Mouse (Mus musculus) hindbrain, embryonic 13.5 days (tissue): Measurements from ENCODE around the gene Olfr1261. TPM values are rescaled to one million over a fixed set of nuclear protein-coding genes. Genes with fewer than 3 reads are reported as not detected.

Experiments used
- ATAC-seq: fragments of 200-750 bp; cut with Nextera tagmentation; 2 replicates; pipeline ENCODE4 v1.8.0; 2017; ENCODE audit warnings: moderate TSS enrichment; ENCODE audit not compliant: low FRiP score
- H3K27ac ChIP-seq: fragments of 300-500 bp; sonication (generic); 2 replicates; pipeline ENCODE4 v1.5.1; 2015; ENCODE audit warnings: inconsistent platforms, mild to moderate bottlenecking, moderate library complexity
- H3K27me3 ChIP-seq: fragments of 300-500 bp; sonication (generic); 2 replicates; pipeline ENCODE4 v1.6.1; 2015; ENCODE audit warnings: mild to moderate bottlenecking, inconsistent platforms
- H3K36me3 ChIP-seq: fragments of 300-500 bp; sonication (generic); 2 replicates; pipeline ENCODE4 v1.6.1; 2015; ENCODE audit warnings: mild to moderate bottlenecking, inconsistent platforms
- H3K4me1 ChIP-seq: fragments of 300-500 bp; sonication (generic); replicated peaks from 2 replicates; pipeline ENCODE4 v1.6.1; 2015; ENCODE audit warnings: inconsistent platforms
- H3K4me2 ChIP-seq: fragments of 300-500 bp; sonication (generic); 2 replicates; pipeline ENCODE4 v1.6.1; 2015; ENCODE audit warnings: inconsistent platforms, mild to moderate bottlenecking, moderate library complexity
- H3K4me3 ChIP-seq: fragments of 300-500 bp; sonication (generic); 2 replicates; pipeline ENCODE4 v1.5.1; 2015; ENCODE audit warnings: mild to moderate bottlenecking, inconsistent platforms
- H3K9ac ChIP-seq: fragments of 300-500 bp; sonication (generic); 2 replicates; pipeline ENCODE4 v1.6.1; 2015; ENCODE audit warnings: mild to moderate bottlenecking, inconsistent platforms
- H3K9me3 ChIP-seq: fragments of 300-500 bp; sonication (generic); 2 replicates; pipeline ENCODE4 v1.6.1; 2016; ENCODE audit warnings: inconsistent platforms
- WGBS: fragments of 180-500 bp; shearing (Covaris S2); methylation state at CpG from one replicate; pipeline ENCODE4 v1.1.7; 2015; 5-methylcytosine and 5-hydroxymethylcytosine counted together
- polyA plus RNA-seq: library from polyadenylated mRNA; unstranded; fragments of >200 nt; fragmentation: Nextera tagmentation; extraction: Ambion mirVana; gene quantifications from 2 replicates; pipeline ENCODE4 v1.2.1, GENCODE M21; 2015

The Olfr1261 gene
- polyA plus RNA-seq, result not detected in 2 replicates

DNA sequence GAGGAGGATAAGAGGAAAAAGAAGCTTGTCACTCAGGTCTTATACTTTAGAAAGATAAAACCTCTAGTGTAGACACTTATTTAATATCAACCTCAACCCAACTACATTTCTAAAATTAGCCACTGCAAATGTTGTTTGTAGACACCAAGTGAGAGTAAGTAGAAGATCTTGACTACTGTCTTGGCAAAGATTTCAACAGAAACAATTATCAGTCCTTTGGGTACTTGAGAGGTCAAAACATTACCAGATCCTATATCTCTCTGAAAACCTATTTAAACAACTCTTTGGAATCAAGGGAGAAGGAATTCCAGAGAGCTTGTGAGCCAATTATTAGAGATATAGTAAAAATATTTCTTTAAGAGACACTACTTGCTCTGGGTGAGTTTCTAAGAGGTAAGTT is at the start of gene Olfr1261:
TSS of gene Olfr1261 (plus strand) at position 301 of the 400 bp plus-strand sequence.
- Histone ChIP-seq H3K4me2 (no peak within 1 kb of the TSS), H3K4me1 (no peaks in the 10 kb centered on the region), H3K27ac (no peak within 1 kb of the TSS), H3K9ac (no peak within 1 kb of the TSS), H3K27me3 (no peaks in the 10 kb centered on the region), H3K36me3 (no peaks in the 10 kb centered on the region), H3K4me3 (no peak within 1 kb of the TSS), H3K9me3 (no peaks in the 10 kb centered on the region)
- ATAC-seq, result no peak

DNA sequence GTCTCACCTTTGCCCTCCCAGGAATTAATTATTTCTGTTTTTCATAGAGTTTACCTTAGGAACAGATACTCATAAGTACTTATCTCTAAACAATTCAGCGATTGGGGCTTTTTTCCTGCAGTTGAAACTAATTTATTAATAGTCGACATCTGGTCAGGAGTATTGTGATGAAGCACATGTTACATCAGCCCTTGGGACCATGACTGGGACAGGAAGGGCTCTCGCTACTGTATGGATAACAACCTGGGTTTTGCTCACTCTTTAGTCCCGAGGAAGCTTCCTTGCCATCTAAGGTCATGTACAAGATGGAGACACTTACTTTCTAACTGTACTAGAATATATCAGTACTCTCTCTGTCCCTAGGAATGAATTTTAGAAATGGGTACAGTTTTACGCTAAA is 42.5 kb upstream of the Olfr1261 start, which contains the start of gene Olfr1259:
TSS of gene Olfr1259 (minus strand) at position 101 of the 400 bp plus-strand sequence.
- ATAC-seq, result no peak
- WGBS, result 87% methylated on average over 5 of the region's 5 CpGs
- no peaks in the 10 kb centered on the region for H3K4me1 ChIP-seq
- H3K9me3 ChIP-seq, result no peaks in the 10 kb centered on the region
- no peaks in the 10 kb centered on the region for H3K36me3 ChIP-seq
- no peak within 1 kb of the TSS for H3K27ac ChIP-seq
- H3K4me3 ChIP-seq, result no peak within 1 kb of the TSS
- H3K9ac ChIP-seq, result no peak within 1 kb of the TSS
- no peaks in the 10 kb centered on the region for H3K27me3 ChIP-seq
- no peak within 1 kb of the TSS for H3K4me2 ChIP-seq

DNA sequence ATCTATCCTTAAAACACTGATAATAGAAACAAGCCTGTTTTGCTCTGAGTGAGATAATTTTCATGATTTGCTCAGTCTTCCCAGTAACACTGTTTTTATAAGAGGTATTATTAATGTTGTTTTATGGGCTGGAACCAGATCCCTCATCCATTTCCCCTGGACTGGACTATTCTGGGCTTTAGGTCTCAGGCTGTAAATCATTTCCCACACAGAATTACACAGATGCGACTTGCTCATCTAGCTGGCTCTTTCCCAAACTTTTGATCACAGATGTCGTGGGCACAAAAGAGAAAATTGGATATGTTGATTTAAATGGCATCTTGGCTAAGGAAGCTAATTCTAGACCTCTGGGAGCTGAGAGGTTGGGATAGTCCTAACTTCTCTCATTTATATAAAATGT is 16.8 kb upstream of the Olfr1261 start, which contains the start of gene Olfr1260:
TSS of gene Olfr1260 (plus strand) at position 157 of the 400 bp plus-strand sequence.
- no peaks in the 10 kb centered on the region for H3K9me3 ChIP-seq
- H3K4me1 ChIP-seq, result no peaks in the 10 kb centered on the region
- H3K4me3 ChIP-seq, result no peak within 1 kb of the TSS
- WGBS, result 64% methylated on average over 2 of the region's 2 CpGs
- ATAC-seq, result no peak
- H3K36me3 ChIP-seq, result no peaks in the 10 kb centered on the region
- H3K27ac ChIP-seq, result no peak within 1 kb of the TSS
- no peak within 1 kb of the TSS for H3K4me2 ChIP-seq
- no peak within 1 kb of the TSS for H3K9ac ChIP-seq
- no peaks in the 10 kb centered on the region for H3K27me3 ChIP-seq

GRCm38 (mm10) chr2:89977709-89978108 is 13.3 kb upstream of the Olfr1261 start:
- Histone ChIP-seq H3K9ac (no peak overlapping the region), H3K4me1 (no peaks in the 10 kb centered on the region), H3K36me3 (no peaks in the 10 kb centered on the region), H3K4me2 (no peak overlapping the region), H3K9me3 (no peaks in the 10 kb centered on the region), H3K27me3 (no peaks in the 10 kb centered on the region), H3K27ac (no peak overlapping the region), H3K4me3 (no peak overlapping the region)
- WGBS, result 90% methylated on average over 2 of the region's 2 CpGs
- no peak for ATAC-seq

- Histone ChIP-seq H3K4me3 (no peak within 1 kb of the TSS), H3K9ac (no peak within 1 kb of the TSS), H3K4me2 (no peak within 1 kb of the TSS), H3K9me3 (no peaks in the 10 kb centered on the region), H3K27me3 (no peaks in the 10 kb centered on the region), H3K4me1 (no peaks in the 10 kb centered on the region), H3K36me3 (no peaks in the 10 kb centered on the region), H3K27ac (no peak within 1 kb of the TSS)
- no peak for ATAC-seq
Observed at GRCm38 (mm10) chr2:89999845-90000244, 8.8 kb downstream of the Olfr1261 start, which contains the start of gene Olfr1262. Olfr1262 (plus strand) TSS chr2:90000145.

GRCm38 (mm10) chr2:90011831-90012230 is 20.8 kb downstream of the Olfr1261 start, which contains the start of gene Olfr1263:
Olfr1263 (plus strand) TSS chr2:90012131.
- WGBS, result 82% methylated on average over 2 of the region's 2 CpGs
- Histone ChIP-seq H3K27ac (no peak within 1 kb of the TSS), H3K9ac (no peak within 1 kb of the TSS), H3K4me1 (no peaks in the 10 kb centered on the region), H3K36me3 (no peaks in the 10 kb centered on the region), H3K27me3 (no peaks in the 10 kb centered on the region), H3K4me3 (no peak within 1 kb of the TSS), H3K9me3 (no peaks in the 10 kb centered on the region), H3K4me2 (no peak within 1 kb of the TSS)
- ATAC-seq, result no peak

DNA sequence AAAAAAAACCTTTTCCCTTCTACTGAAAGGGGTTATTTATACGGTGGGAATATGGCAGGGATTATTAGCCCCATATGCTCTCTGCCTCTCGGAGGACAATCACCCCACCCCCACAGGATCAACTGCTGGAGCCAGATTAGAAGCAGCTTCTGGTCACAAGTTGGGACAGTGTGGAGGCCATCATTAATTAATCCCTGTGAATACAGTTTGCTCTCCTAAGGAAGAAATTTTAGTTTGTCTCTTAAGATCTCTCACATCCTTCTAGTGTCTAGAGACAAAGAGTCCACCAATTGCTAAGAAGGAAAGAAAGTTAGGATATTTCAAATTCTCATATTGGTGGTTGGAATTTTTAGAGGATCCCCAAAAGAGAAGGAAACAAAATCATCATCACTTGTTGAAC is 34.5 kb downstream of the Olfr1261 start, which contains the start of gene Olfr1264:
TSS of gene Olfr1264 (minus strand) at position 101 of the 400 bp plus-strand sequence.
- whole genome bisulfite sequencing, result 87% methylated on average over 2 of the region's 2 CpGs
- H3K4me1 ChIP-seq, result no peaks in the 10 kb centered on the region
- H3K36me3 ChIP-seq, result no peaks in the 10 kb centered on the region
- H3K9ac ChIP-seq, result no peak within 1 kb of the TSS
- no peaks in the 10 kb centered on the region for H3K27me3 ChIP-seq
- H3K4me3 ChIP-seq, result no peak within 1 kb of the TSS
- H3K27ac ChIP-seq, result no peak within 1 kb of the TSS
- H3K9me3 ChIP-seq, result no peaks in the 10 kb centered on the region
- ATAC-seq, result no peak
- no peak within 1 kb of the TSS for H3K4me2 ChIP-seq

DNA sequence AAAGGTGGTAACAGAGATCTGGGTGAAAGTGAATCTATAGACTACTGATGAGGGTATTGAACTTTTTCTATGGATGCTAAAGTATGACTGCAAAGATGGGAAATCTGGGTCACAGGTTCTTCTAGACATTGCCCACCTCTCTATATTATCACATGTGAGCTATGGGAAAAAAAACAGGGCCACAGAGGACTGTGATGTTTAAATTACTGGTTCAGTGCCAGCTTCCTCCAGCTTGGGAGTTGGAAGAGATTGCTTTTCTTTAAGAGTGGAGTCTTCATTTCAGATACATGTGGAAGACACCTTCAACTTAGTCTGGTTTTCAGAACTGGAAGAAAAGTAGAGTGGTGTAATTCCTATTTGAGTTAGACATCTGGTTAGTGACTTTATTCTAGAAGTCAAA is 44.0 kb downstream of the Olfr1261 start, which contains the start of gene Olfr1265:
TSS of gene Olfr1265 (plus strand) at position 301 of the 400 bp plus-strand sequence.
- ATAC-seq, result no peak
- Histone ChIP-seq H3K27ac (no peak within 1 kb of the TSS), H3K27me3 (no peaks in the 10 kb centered on the region), H3K4me2 (no peak within 1 kb of the TSS), H3K4me3 (no peak within 1 kb of the TSS), H3K9ac (no peak within 1 kb of the TSS), H3K36me3 (no peaks in the 10 kb centered on the region), H3K4me1 (no peaks in the 10 kb centered on the region), H3K9me3 (no peaks in the 10 kb centered on the region)

Other genes with a start within 250 kb of the Olfr1261 start
- gene Olfr1253, start 234.1 kb upstream of the Olfr1261 start, polyA plus RNA-seq, result not detected in 2 replicates
- not detected in 2 replicates for gene Olfr1254, start 197.6 kb upstream of the Olfr1261 start, polyA plus RNA-seq
- not detected in 2 replicates for gene Olfr1255, start 179.2 kb upstream of the Olfr1261 start, polyA plus RNA-seq
- gene Olfr1256, start 149.7 kb upstream of the Olfr1261 start, polyA plus RNA-seq, result not detected in 2 replicates
- 0.19 TPM in 1 of 2 replicates, not detected in the other for gene Olfr48, start 143.0 kb upstream of the Olfr1261 start, polyA plus RNA-seq
- gene Olfr1257, start 112.8 kb upstream of the Olfr1261 start, polyA plus RNA-seq, result not detected in 2 replicates
- not detected in 2 replicates for gene Olfr1258, start 63.9 kb upstream of the Olfr1261 start, polyA plus RNA-seq
- not detected in 2 replicates for gene Olfr1259, start 42.6 kb upstream of the Olfr1261 start, polyA plus RNA-seq
- gene Olfr1260, start 16.9 kb upstream of the Olfr1261 start, polyA plus RNA-seq, result not detected in 2 replicates
- gene Olfr1262, start 8.9 kb downstream of the Olfr1261 start, polyA plus RNA-seq, result not detected in 2 replicates
- not detected in 2 replicates for gene Olfr1263, start 20.9 kb downstream of the Olfr1261 start, polyA plus RNA-seq
- not detected in 2 replicates for gene Olfr1264, start 34.4 kb downstream of the Olfr1261 start, polyA plus RNA-seq
- not detected in 2 replicates for gene Olfr1265, start 44.1 kb downstream of the Olfr1261 start, polyA plus RNA-seq
- not detected in 2 replicates for gene Olfr140, start 72.4 kb downstream of the Olfr1261 start, polyA plus RNA-seq
- not detected in 2 replicates for gene Olfr1269, start 130.2 kb downstream of the Olfr1261 start, polyA plus RNA-seq
- 0.06 TPM in 1 of 2 replicates, not detected in the other for gene Olfr32, start 151.1 kb downstream of the Olfr1261 start, polyA plus RNA-seq
- gene Olfr1270, start 161.9 kb downstream of the Olfr1261 start, polyA plus RNA-seq, result not detected in 2 replicates
- gene Olfr1506, start 233.3 kb downstream of the Olfr1261 start, polyA plus RNA-seq, result not detected in 2 replicates